Mouse (Mus musculus) splenic B cell, adult 2 months (primary cell): ENCODE measurements at regions not wholly inside any gene's neighbourhood (a gene's known extent, or its start where the extent isn't known, plus 50 kb on each side); places are given as distances from the start of the nearest gene placed in this dataset.

Source experiments
- DNase-seq: peaks from one replicate; pipeline ENCODE4 v3.0.0-alpha.2; 2011; ENCODE audit warnings: low read depth, low spot score
- H3K27me3 ChIP-seq: 2 replicates; pipeline ENCODE4 v1.6.1; 2012; ENCODE audit warnings: mild to moderate bottlenecking, low read length, moderate library complexity, mixed read lengths; ENCODE audit not compliant: control insufficient read depth, poor library complexity, insufficient read depth, severe bottlenecking
- H3K36me3 ChIP-seq: 2 replicates; pipeline ENCODE4 v1.6.1; 2012; ENCODE audit warnings: mild to moderate bottlenecking, low read length, moderate library complexity, mixed read lengths; ENCODE audit not compliant: control insufficient read depth, poor library complexity, insufficient read depth, severe bottlenecking

DNA sequence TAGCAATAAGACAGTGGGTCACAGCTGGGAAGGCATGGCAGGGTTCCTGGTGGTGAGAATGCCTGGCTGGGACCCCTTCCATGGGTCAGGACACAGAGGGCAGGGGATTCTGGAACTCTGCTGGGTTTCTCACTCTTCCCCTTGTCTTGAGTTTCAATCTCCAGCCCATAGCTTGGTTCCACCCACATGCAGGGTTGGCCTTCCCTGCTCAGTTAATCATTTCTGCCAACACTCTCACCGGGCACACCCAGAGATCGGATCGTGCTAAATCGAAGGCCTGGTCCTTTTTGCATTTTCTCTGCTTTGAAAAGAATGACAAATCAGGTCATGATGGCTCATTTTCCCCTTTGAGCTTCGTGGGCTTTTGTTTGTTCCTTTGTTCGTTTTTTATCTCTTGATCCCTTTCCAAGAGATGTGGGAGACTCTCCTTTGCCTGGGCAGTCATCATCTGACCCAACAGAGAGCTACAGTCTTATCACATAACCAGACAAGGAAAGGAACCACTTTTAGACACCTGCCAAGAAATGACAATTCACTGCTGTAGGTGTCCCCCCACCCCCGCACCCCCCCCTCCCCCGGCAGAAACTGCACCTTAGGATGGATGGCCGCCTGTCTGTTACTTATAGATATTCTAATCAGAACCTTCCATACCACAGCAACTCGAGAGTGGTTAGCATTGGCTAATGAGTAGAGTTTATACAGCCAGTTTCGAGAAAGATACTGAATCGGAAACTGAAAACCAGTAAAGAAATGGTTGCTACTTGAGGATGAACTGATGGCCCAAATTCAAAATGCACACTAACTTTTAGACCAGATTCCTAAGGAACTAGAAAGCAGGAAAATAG lies 90.4 kb upstream of the Tspan5 start:
- Histone ChIP-seq H3K27me3 (no peaks in the 10 kb centered on the region), H3K36me3 (no peaks in the 10 kb centered on the region)
- DNase-seq, result no peak

DNA sequence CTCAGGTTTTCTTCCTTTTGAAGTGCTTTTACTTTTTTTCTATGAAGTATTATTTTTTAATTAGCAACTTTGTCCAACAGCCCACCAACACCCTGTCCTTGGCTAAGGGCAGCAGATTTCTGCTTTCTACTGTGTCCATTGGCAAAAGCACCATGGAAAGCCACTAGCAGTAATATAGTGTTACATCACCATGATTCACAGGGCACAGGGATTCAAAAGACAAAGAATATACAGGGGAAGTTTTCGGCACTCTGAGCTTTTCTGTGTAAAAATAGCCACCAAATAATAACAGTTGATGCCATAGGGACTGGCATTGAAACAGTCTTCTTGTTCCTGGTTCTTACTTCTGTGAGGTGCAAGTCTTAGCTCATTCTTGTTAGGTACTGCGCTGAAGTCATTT lies 89.8 kb upstream of the Tspan5 start:
- no peaks in the 10 kb centered on the region for H3K27me3 ChIP-seq
- no peak for DNase-seq
- no peaks in the 10 kb centered on the region for H3K36me3 ChIP-seq

DNA sequence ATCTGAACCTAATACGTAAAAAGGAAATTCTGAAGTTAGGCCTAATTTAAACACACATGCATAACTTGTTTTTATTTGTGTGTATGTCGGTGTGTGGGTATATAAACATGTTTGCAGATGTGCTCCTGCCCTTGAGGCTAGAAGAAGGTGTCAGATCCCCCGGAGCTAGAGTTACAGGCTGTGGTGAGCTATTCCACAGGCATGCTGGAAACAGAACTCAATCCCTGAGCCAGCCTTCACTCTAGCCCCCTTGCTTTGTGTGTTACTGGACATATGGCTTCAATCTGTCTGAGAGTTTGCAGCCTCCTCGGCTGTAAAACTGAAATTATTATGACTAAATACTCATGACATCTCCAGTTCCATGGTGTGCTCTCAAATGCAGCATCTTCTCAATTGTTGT lies 89.3 kb upstream of the Tspan5 start:
- DNase-seq, result no peak
- Histone ChIP-seq H3K27me3 (no peaks in the 10 kb centered on the region), H3K36me3 (no peaks in the 10 kb centered on the region)

DNA sequence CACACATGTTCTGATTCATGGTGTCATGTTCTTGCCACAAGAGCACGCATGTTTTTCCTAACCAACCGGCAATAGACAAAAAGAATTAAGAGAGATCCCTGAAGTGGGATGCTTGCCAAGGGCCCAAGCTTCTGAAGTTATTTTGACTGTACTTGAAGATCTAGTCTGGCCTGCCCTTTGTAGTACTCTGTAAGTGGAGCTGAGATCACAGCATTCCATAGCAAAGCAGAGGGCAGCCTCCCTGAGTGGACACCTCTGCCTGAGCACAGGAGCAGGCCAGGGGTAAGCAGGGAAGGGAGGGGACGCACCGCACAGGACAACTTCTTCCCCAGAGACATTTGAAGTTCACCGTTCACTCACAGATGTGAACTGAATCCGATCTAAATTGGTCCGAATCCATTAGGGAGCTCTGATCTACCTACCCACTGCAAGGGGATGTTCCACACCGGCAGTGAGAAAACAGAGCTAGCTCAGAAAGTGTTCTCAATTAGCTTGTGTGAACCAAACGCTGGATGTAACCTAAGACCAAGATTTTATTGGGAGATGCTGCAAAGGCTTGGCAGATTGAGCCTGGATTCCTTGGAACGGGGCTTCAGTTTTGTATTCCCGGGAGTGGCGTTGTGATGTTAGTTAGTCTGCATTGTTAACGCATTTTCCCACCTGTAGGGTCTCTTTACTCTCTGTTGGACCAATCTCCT lies 88.3 kb upstream of the Tspan5 start:
- no peak for DNase-seq
- no peaks in the 10 kb centered on the region; the same call in 1 of the 2 replicates for H3K27me3 ChIP-seq

DNA sequence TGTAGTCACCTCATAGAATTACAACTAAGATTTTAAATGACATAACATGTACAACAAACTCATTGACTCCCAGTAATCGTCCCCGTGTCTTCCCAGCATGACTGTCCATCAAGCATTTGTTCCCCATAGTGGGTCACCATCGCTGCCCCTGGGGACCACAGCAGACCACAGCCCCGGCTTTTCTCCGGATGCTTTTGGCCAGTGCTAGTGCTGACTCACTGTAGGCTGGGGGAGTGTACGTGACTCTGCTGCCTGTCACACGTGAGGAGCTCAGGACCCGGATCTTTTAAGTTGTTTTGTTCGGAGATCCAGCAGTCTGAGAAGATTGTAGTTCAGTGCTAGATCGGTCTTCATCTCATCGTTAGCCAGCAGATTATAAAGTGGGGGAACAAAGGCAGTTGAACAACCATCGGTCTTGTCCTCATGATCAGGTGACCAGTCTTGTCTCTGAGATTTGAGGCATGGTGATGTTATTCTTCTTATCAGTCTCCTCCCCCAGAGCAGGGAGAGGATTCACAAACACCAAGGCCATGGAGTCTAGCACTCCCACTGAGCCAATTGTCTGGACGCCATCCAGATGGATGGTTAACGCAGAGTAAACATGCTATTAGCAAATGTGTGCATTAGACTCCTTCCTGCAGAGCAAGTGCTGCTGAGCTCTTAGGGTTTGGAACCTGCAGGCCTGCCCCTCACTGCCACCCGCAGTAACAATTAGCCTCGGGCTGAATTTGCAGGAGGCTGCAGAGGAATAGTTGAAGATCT lies 87.2 kb upstream of the Tspan5 start:
- Histone ChIP-seq H3K36me3 (no peaks in the 10 kb centered on the region), H3K27me3 (no peaks in the 10 kb centered on the region; the same call in 1 of the 2 replicates)
- no peak for DNase-seq

More for the DNA sequence above, 88.3 kb upstream of the Tspan5 start:
- H3K36me3 ChIP-seq, result no peaks in the 10 kb centered on the region

DNA sequence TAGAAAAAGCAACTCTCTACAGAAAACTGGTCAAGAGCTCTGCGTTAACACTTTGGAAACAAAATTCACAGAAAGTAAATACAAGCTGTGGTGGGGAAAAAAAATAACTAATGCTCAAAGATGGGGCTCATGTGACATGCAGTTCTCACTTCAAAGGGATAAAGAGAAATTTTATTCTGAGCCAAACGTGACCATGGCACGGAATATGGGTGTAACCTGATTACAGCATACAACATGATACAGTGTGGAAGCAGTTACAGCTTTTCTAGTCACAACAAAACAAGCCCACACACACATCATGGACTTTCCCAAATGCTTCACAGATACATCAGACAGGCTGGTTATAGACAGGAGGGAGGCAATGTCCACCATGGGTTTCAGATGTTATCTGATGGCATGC lies 86.5 kb upstream of the Tspan5 start:
- Histone ChIP-seq H3K27me3 (no peaks in the 10 kb centered on the region; the same call in 1 of the 2 replicates), H3K36me3 (no peaks in the 10 kb centered on the region)
- DNase-seq, result no peak

DNA sequence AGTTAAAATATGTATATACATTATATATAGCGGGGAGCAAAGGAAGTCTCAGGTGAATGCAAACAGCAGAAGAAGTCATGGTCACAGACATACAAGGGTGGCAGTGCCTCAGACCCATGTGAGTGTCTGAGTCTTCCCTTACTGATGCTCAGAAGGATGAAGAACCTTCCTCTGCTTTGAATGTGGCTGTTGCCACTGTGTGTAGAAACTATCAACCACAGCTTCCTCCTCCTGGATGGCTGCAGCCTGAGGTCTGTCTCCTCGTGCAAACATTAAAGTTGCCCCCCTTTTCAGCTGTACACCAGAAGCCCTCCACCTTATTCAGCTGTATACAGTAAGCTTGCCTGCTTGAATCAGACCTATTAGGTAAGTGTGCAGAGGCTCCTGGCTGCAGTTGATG lies 79.4 kb upstream of the Tspan5 start:
- DNase-seq, result no peak
- no peaks in the 10 kb centered on the region for H3K36me3 ChIP-seq
- H3K27me3 ChIP-seq, result no peaks in the 10 kb centered on the region; the same call in 1 of the 2 replicates

DNA sequence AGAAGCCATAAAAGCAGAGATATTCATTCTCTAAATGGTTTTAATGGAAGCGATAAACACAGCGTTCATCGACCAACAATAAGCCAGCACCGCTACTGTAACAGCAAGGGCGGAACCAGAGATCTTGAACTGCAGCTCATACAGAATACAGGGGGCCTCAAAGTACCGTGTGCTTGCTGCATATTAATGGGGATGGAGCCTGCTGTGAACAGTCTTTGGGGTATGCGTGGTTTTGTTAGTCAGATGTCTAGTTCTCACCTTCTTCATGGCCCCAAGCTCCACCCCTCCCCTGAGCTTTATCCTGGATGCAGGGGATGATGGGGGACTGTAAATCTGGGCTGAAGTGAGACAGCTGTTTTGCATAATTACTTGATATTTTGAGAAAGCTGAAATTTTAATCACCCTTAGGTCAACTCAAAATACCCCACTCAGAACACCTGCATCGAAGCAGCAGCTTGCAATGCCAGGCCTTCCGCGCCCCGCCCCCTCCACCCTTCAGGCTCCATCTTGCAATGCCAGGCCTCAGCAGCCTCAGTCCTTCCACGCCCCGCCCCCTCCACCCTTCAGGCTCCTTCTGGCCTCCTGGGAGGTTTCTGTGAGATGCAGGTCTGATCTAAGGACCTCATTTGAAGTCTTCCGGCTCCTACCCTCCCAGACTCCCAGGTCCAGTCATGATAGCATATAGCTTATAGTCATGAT lies 73.5 kb upstream of the Tspan5 start:
- no peak for DNase-seq
- Histone ChIP-seq H3K36me3 (no peaks in the 10 kb centered on the region), H3K27me3 (no peaks in the 10 kb centered on the region)

DNA sequence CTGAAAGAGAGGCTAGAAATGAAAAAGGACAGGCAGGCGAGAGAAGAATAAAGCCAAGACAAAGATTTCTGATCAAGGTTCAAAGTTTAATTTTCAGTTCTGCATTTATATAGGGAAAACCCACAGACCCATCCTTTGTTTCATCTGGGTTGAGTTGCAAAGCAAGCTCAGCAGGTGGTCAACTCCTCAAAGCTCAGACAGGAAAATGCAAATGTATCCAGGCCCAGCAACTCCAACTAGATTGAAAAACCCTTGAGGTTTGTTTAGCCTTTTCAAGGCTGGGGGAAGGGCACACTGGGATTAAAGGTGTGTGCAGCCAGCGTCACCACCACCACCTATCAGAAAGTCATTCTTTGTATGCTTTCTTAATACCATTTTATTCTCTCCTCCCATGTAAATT lies 66.1 kb upstream of the Tspan5 start:
- no peak for DNase-seq
- Histone ChIP-seq H3K36me3 (no peaks in the 10 kb centered on the region), H3K27me3 (no peaks in the 10 kb centered on the region)

DNA sequence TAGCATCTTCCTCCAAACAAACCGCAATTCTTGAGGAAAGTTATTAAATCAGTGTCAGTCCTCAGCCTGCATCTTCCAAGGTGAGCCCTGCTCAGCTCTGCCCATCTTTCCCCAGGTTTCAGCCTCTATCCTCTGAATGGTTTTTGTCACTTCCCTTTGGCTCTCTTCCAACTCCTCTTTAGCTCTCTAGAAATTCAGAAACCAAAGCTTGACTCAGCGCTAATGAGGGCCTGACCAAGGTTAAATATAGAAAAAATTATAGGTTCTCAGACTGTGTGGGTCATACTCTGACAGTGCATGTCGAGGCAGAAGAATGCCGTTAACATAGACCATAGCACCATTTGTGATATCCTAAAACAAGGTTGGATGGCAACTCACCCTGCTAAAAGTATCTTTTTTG lies 63.6 kb upstream of the Tspan5 start:
- no peak for DNase-seq
- no peaks in the 10 kb centered on the region for H3K27me3 ChIP-seq
- no peaks in the 10 kb centered on the region for H3K36me3 ChIP-seq

DNA sequence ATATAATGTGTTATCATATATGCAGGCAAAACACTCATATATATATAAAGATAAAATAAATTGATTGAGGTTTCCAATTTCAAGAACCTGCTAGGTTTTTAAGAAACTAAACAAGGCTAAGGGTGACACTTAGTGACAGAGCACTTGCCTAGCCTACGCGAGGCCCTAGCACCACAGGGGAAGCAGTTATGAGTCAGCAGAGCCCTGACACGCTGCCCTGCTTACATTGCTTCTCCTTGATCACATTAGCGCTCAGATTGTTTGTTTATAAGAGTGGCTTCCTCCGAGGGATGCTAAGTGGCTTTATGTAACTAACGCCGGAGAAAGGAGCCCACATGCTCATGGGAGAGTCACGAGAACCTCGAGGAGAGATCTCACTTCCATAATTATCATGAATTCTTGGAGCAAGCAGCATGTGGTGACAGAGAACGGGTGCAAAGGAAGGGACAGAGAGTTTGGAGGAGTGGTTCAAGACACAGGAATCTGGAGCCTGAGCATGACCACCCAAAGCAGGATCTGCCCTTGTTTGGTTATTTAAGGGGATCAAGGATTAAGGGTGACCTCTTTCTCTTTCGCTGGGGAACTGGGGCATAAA lies 55.3 kb upstream of the Tspan5 start:
- no peak for DNase-seq
- no peaks in the 10 kb centered on the region for H3K36me3 ChIP-seq
- no peaks in the 10 kb centered on the region for H3K27me3 ChIP-seq

DNA sequence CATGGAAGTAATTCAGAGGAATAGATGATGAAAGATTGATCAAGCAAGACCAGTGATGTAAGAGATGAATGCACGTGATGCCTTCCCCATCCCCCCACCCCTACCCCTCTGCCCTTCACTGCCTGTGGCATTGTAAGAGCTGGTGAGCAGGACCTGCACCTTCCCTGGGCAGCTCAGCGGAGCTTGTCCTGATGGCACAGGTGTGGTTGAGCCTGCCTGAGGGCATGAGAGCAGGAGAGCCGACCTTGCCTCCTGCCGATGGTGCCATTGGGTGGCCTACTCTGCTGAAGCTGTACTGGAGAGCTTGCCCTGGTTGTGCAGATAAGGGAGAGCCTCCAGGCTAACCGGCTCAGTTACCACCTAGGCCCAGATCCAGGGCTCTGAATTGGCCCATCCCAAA lies 53.4 kb upstream of the Tspan5 start:
- Histone ChIP-seq H3K27me3 (no peaks in the 10 kb centered on the region), H3K36me3 (no peaks in the 10 kb centered on the region)
- no peak for DNase-seq
